Mouse (Mus musculus): ENCODE measurements around the gene Mettl7b. TPM values are rescaled to one million over a fixed set of nuclear protein-coding genes. Genes with fewer than 3 reads are reported as not detected.
A peak's percentile ranks its signal among the peaks of the same experiment; 100 is the strongest.

The Mettl7b gene
- total RNA-seq, 1 experiment = 0.58 TPM

DNA sequence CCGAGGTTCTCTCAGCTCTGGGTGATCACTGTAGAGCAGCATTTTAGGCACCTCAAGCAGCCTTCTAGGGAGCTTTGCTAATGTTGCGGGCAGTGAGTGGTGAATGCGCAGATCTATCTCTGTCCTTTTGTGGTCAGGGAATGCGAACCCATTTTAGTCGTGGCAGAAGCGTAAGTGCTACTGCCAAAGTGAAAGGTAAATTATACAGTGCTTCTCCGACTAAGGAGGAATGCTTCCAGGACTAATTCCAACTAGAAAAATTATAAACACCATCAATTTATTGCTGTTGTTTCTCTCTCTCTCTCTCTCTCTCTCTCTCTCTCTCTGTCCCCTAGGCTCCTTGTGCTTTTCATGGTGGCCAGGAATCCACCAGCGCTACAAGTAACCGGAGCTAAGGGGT is 36.9 kb downstream of the Mettl7b start, which contains the start of gene Bloc1s1:
Bloc1s1 (minus strand) TSS at position 101 of the 400 bp plus-strand sequence.
- Histone ChIP-seq H3K27ac (ENCODE audit: insufficient read depth, low read depth, low read length, poor library complexity, severe bottlenecking) (peak within 1 kb of the TSS; percentile 69), H3K9ac (ENCODE audit: insufficient read depth, low read depth, low read length, poor library complexity, severe bottlenecking) (peak within 1 kb of the TSS; percentile 90)

DNA sequence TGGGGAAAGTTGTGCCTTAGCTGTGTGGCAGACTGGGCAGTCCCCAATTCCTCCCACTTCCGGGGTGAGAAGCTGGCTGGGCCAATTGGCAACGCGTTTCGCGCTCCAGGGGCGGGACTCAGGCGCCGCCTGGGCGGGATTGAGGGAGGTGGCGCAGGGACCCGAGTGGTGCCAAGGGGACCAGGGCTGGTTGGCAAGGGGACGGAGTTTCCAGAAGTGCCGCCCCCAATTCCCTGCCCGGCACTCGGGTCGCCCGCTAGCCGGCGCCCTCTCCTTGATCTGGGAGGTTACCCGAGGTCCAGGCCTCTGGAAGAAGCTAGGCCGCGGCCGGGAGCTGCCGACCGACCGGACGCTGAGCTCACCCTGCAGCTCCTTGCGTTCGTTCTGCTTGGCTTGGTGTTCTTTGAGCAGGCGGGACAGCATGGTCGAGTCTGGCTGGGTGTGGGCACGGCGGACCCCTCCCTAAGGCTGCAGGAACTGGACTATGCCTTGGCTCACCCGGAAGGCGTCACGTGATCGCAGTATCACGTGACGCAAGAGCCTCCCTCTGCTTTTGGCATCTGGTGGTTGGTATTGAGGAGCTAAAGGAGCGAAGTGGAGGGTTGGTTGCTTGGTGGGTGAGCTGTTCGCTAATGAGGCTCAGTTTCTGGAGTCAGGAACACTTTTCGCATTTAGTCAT is 37.6 kb downstream of the Mettl7b start:
- in situ Hi-C loops (cut with MboI; ENCODE audit: low sequenced_read_pairs in 2 of 2, unreplicated experiment in 2 of 2) = no loop called here
- H3K9me3 ChIP-seq (ENCODE audit: control insufficient read depth, insufficient read depth, low read depth, low read length) = no peaks in the 10 kb centered on the region
- peaks cover 0 to 17% of the 10 kb centered on the region in 2 experiments; a peak in 2 of 4 replicates for H3K4me1 ChIP-seq (ENCODE audit: control insufficient read depth in 2 of 2, insufficient read depth in 2 of 2, low read length in 2 of 2, poor library complexity in 1 of 2)
- H3K36me3 ChIP-seq (ENCODE audit: control insufficient read depth, insufficient read depth, low read length, poor library complexity, severe bottlenecking) = no peaks in the 10 kb centered on the region; the same call in 1 of the 2 replicates
- H3K9ac ChIP-seq (ENCODE audit: insufficient read depth, low read depth, low read length, poor library complexity, severe bottlenecking) = peak overlapping the region; percentile 90
- peak; percentile 77 for DNase-seq (ENCODE audit: low read depth, low spot score)
- peak overlapping the region; percentile 69 for H3K27ac ChIP-seq (ENCODE audit: insufficient read depth, low read depth, low read length, poor library complexity, severe bottlenecking)
- TF ChIP-seq MAFK (IDR thresholded peaks at IDR 0.05; ENCODE audit: insufficient read depth, low read depth, low read length) (no peak), HCFC1 (IDR thresholded peaks at IDR 0.05; ENCODE audit: borderline replicate concordance, insufficient read depth, low read length) (0 out of 2 replicates have a peak, but pooled peaks have one; percentile 1)
- H3K4me3 ChIP-seq (ENCODE audit: insufficient read depth in 1 of 2, low read depth in 1 of 2, low read length in 2 of 2, poor library complexity in 1 of 2, severe bottlenecking in 1 of 2) = peak overlapping the region; percentile 76 to 95

More for the DNA sequence above, 36.9 kb downstream of the Mettl7b start, which contains the start of gene Bloc1s1:
- H3K9me3 ChIP-seq (ENCODE audit: control insufficient read depth, insufficient read depth, low read depth, low read length) = no peaks in the 10 kb centered on the region
- in situ Hi-C loops (cut with MboI; ENCODE audit: low sequenced_read_pairs in 2 of 2, unreplicated experiment in 2 of 2) = no loop called here
- peaks cover 0 to 17% of the 10 kb centered on the region in 2 experiments; a peak in 2 of 4 replicates for H3K4me1 ChIP-seq (ENCODE audit: control insufficient read depth in 2 of 2, insufficient read depth in 2 of 2, low read length in 2 of 2, poor library complexity in 1 of 2)
- TF ChIP-seq CHD2 (IDR thresholded peaks at IDR 0.05; ENCODE audit: low read depth, low read length) (no peak), ZNF384 (IDR thresholded peaks at IDR 0.05; ENCODE audit: low read depth, low read length) (no peak)
- peak within 1 kb of the TSS; percentile 76 to 95 for H3K4me3 ChIP-seq (ENCODE audit: insufficient read depth in 1 of 2, low read depth in 1 of 2, low read length in 2 of 2, poor library complexity in 1 of 2, severe bottlenecking in 1 of 2)
- no peak for DNase-seq (ENCODE audit: low read depth, low spot score)
- no peaks in the 10 kb centered on the region for H3K36me3 ChIP-seq (ENCODE audit: control insufficient read depth, insufficient read depth, low read length, poor library complexity, severe bottlenecking)

DNA sequence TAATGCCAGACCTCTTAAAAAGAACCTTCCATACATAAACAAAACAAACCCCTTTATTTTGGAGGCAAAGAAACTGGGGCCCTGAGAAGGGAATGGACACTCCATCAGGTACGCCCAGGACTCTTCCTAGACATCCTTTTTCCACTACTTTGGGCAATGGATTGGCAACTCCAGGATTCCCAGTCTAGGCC is 38.1 kb downstream of the Mettl7b start, which contains the start of gene Rdh5:
Rdh5 (minus strand) TSS at position 67 of the 191 bp plus-strand sequence.
- Histone ChIP-seq H3K4me3 (ENCODE audit: insufficient read depth in 1 of 2, low read depth in 1 of 2, low read length in 2 of 2, poor library complexity in 1 of 2, severe bottlenecking in 1 of 2) (peak within 1 kb of the TSS; percentile 76 to 95), H3K9me3 (ENCODE audit: control insufficient read depth, insufficient read depth, low read depth, low read length) (no peaks in the 10 kb centered on the region), H3K4me1 (ENCODE audit: control insufficient read depth in 2 of 2, insufficient read depth in 2 of 2, low read length in 2 of 2, poor library complexity in 1 of 2) (peaks cover 0 to 17% of the 10 kb centered on the region in 2 experiments; a peak in 2 of 4 replicates), H3K36me3 (ENCODE audit: control insufficient read depth, insufficient read depth, low read length, poor library complexity, severe bottlenecking) (peaks cover 2% of the 10 kb centered on the region; the same call in 1 of the 2 replicates), H3K27ac (ENCODE audit: insufficient read depth, low read depth, low read length, poor library complexity, severe bottlenecking) (peak within 1 kb of the TSS; percentile 69), H3K9ac (ENCODE audit: insufficient read depth, low read depth, low read length, poor library complexity, severe bottlenecking) (peak within 1 kb of the TSS; percentile 90)
- no peak for DNase-seq (ENCODE audit: low read depth, low spot score)
- in situ Hi-C loops (cut with MboI; ENCODE audit: low sequenced_read_pairs in 2 of 2, unreplicated experiment in 2 of 2) = no loop called here
- TF ChIP-seq MAFK (IDR thresholded peaks at IDR 0.05; ENCODE audit: insufficient read depth, low read depth, low read length) (no peak), ZNF384 (IDR thresholded peaks at IDR 0.05; ENCODE audit: low read depth, low read length) (no peak), ZC3H11A (IDR thresholded peaks at IDR 0.05; ENCODE audit: borderline replicate concordance, low read depth, low read length) (no peak), HCFC1 (IDR thresholded peaks at IDR 0.05; ENCODE audit: borderline replicate concordance, insufficient read depth, low read length) (no peak), CHD2 (IDR thresholded peaks at IDR 0.05; ENCODE audit: low read depth, low read length) (no peak)

- in situ Hi-C loops (cut with MboI; ENCODE audit: low sequenced_read_pairs in 2 of 2, unreplicated experiment in 2 of 2) = no loop called here
- Histone ChIP-seq H3K9me3 (ENCODE audit: control insufficient read depth, insufficient read depth, low read depth, low read length) (no peaks in the 10 kb centered on the region), H3K36me3 (ENCODE audit: control insufficient read depth, insufficient read depth, low read length, poor library complexity, severe bottlenecking) (peaks cover 8% of the 10 kb centered on the region; the same call in 1 of the 2 replicates), H3K9ac (ENCODE audit: insufficient read depth, low read depth, low read length, poor library complexity, severe bottlenecking) (peak overlapping the region; percentile 59; the same call in 1 of the 2 replicates), H3K27ac (ENCODE audit: insufficient read depth, low read depth, low read length, poor library complexity, severe bottlenecking) (no peak overlapping the region), H3K4me3 (ENCODE audit: insufficient read depth in 1 of 2, low read depth in 1 of 2, low read length in 2 of 2, poor library complexity in 1 of 2, severe bottlenecking in 1 of 2) (peak overlapping the region; percentile 76 to 95), H3K4me1 (ENCODE audit: control insufficient read depth in 2 of 2, insufficient read depth in 2 of 2, low read length in 2 of 2, poor library complexity in 1 of 2) (peaks cover 0 to 17% of the 10 kb centered on the region in 2 experiments; a peak in 2 of 4 replicates)
- TF ChIP-seq MAFK (IDR thresholded peaks at IDR 0.05; ENCODE audit: insufficient read depth, low read depth, low read length) (no peak), ZNF384 (IDR thresholded peaks at IDR 0.05; ENCODE audit: low read depth, low read length) (no peak), ZC3H11A (IDR thresholded peaks at IDR 0.05; ENCODE audit: borderline replicate concordance, low read depth, low read length) (no peak), CHD2 (IDR thresholded peaks at IDR 0.05; ENCODE audit: low read depth, low read length) (no peak), HCFC1 (IDR thresholded peaks at IDR 0.05; ENCODE audit: borderline replicate concordance, insufficient read depth, low read length) (no peak)
- no peak for DNase-seq (ENCODE audit: low read depth, low spot score)
These were observed 38.6 kb downstream of the Mettl7b start for GRCm38 (mm10) chr10:128921883-128922821.
